Mouse (Mus musculus): ENCODE measurements around the gene Gm17349.

DNA sequence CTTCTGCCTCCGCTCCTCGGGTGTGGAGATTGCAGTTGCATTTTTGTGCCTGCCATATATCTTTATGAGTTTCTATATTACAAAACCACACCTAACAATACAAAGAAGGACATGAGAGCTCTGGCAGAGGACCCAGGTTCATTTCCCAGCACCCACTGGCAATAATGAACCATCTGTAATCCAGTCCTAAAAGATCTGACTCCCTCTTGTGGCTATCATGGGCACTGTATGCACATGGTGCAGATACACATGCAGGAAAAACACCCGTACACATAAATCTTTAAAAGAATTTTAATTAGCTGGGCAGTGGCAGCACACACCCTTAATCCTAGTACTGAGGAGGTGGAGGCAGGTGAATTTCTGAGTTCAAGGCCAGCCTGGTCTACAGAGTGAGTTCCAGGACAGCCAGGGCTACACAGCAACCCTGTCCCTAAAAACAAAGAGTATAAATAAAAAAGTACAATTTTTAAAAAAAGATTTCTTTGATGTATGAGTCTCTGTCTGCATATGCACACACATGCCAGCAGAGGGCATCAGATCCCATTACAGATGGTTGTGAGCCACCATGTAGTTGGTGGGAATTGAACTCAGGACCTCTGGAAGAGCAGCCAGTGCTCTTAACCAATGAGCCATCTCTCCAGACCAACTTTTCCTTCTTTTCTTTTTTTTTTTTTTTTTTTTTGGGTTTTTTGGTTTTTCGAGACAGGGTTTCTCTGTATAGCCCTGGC is 23.9 kb upstream of the Gm17349 start:
- no peak for TF ChIP-seq POLR2A (IDR thresholded peaks at IDR 0.05; ENCODE audit: control insufficient read depth, extremely low read depth, insufficient read depth, low read length, poor library complexity)
- no peak for TF ChIP-seq CTCF (IDR thresholded peaks at IDR 0.05; ENCODE audit: borderline replicate concordance, control insufficient read depth, extremely low read depth, insufficient read depth, low read length, poor library complexity)
